Mouse (Mus musculus): Measurements from ENCODE around the gene Onecut1. TPM values are rescaled to one million over a fixed set of nuclear protein-coding genes. Genes with fewer than 3 reads are reported as not detected.

Onecut1 gene
- total and polyA plus RNA-seq, 3 experiments = not detected

DNA sequence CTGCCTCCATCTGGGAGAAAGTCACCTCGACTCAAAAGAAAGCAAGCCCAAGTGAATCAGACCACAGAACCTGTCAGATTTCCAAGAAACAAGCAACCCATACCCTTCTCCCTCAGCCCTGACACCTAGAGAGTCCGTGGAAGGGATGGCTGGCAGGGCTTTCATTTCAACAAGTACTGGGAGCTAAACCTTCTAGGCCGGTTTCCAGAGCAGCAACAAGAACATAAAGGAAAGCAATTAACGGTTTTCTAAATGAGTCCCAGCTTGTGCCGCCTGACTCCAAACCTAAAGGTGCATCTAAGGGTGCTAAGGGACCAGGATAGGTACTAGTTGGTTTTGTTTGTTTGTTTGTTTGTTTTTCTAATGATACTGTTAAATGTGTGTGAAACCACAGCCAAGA lies 10.1 kb upstream of the Onecut1 start:
- no peak overlapping the region for H3K4me2 ChIP-seq (ENCODE audit: insufficient read depth, low read depth, poor library complexity, severe bottlenecking)
- no peak for TF ChIP-seq ZMIZ1 (IDR thresholded peaks at IDR 0.05; ENCODE audit: low read depth, low read length)
- TF ChIP-seq ZNF384 (IDR thresholded peaks at IDR 0.05; ENCODE audit: low read depth, low read length) = no peak
- no peak for TF ChIP-seq POLR2A (IDR thresholded peaks at IDR 0.05; ENCODE audit: low read depth, low read length)
- no peak for TF ChIP-seq POLR2AphosphoS2 (IDR thresholded peaks at IDR 0.05; ENCODE audit: low read depth, low read length)
- TF ChIP-seq JUN (IDR thresholded peaks at IDR 0.05; ENCODE audit: insufficient read depth, low read depth, low read length) = no peak
- TF ChIP-seq ELF1 (IDR thresholded peaks at IDR 0.05; ENCODE audit: low read depth, low read length) = no peak
- no peak for TF ChIP-seq UBTF (IDR thresholded peaks at IDR 0.05; ENCODE audit: low read depth, low read length)
- TF ChIP-seq MXI1 (IDR thresholded peaks at IDR 0.05; ENCODE audit: low read depth, low read length) = no peak
- no peak for TF ChIP-seq MAX (IDR thresholded peaks at IDR 0.05; ENCODE audit: low read length)
- no peak for TF ChIP-seq TBP (conservative IDR thresholded peaks at IDR 0.05; ENCODE audit: low read depth, low read length)
- no peak for DNase-seq (ENCODE audit: extremely low read depth)
- dilution Hi-C loops (cut with MboI; ENCODE audit: extremely low pct_ligation_motif_present, extremely low pct_unique_long_range_greater_than_20kb, low sequenced_read_pairs) = no loop called here
- in situ Hi-C loops (cut with MboI; ENCODE audit: low pct_ligation_motif_present, low pct_unique_long_range_greater_than_20kb, low sequenced_read_pairs) = loop anchor here (25.0 kb wide), 1 partner anchor 314 kb away; no protein-coding TSS in a partner anchor
- H3K9ac ChIP-seq (ENCODE audit: insufficient read depth, low read depth) = no peak overlapping the region
- H3K27ac ChIP-seq (ENCODE audit: insufficient read depth, low read depth) = no peak overlapping the region
- H3K9me3 ChIP-seq (replicated peaks; ENCODE audit: low read length) = peaks cover 17% of the 10 kb centered on the region
- no peaks in the 10 kb centered on the region for H3K79me2 ChIP-seq (replicated peaks; ENCODE audit: control insufficient read depth, extremely low read depth, insufficient read depth, poor library complexity, severe bottlenecking)
- H3K36me3 ChIP-seq (replicated peaks in 1 of 2; ENCODE audit: control insufficient read depth in 1 of 2, insufficient read depth in 1 of 2, low read length in 1 of 2) = no peaks in the 10 kb centered on the region
- H3K4me1 ChIP-seq (ENCODE audit: control insufficient read depth in 1 of 2, insufficient read depth in 2 of 2) = no peaks in the 10 kb centered on the region
- H3K4me3 ChIP-seq (replicated peaks in 1 of 3; ENCODE audit: low read depth in 2 of 3, low read length in 2 of 3, poor library complexity in 1 of 3) = no peak overlapping the region
- H3K27me3 ChIP-seq (replicated peaks) = peaks cover 53% of the 10 kb centered on the region

DNA sequence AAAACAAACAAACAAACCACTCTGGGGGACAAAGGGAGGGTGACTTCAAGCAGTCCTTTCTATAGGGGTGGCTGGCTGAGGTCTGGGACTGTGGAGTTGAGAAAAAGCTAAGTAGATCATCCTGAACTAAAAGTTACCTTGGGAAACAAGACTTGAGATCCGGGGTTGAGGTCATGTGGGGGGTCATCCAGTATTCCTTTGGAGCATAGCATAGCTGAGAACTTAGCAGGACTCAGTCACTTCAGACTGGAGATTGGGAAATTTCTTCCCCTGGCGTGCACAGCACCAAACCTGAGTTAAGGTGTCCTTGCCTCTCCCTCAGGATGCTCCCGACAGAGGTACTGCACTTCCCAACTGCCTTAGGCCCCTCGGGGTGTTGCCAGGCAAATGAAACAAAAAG lies 9.4 kb upstream of the Onecut1 start:
- peaks cover 60% of the 10 kb centered on the region for H3K27me3 ChIP-seq (replicated peaks)
- TF ChIP-seq EP300 (IDR thresholded peaks at IDR 0.05; ENCODE audit: low read length) (no peak), ZMIZ1 (IDR thresholded peaks at IDR 0.05; ENCODE audit: low read depth, low read length) (no peak), HCFC1 (IDR thresholded peaks at IDR 0.05; ENCODE audit: low read depth, low read length) (no peak), PAX5 (IDR thresholded peaks at IDR 0.05; ENCODE audit: low read length) (no peak), ETS1 (conservative IDR thresholded peaks at IDR 0.05; ENCODE audit: low read depth, low read length) (no peak), E2F4 (IDR thresholded peaks at IDR 0.05; ENCODE audit: insufficient replicate concordance, low read depth, low read length) (no peak), TBP (conservative IDR thresholded peaks at IDR 0.05; ENCODE audit: low read depth, low read length) (no peak), ZNF384 (IDR thresholded peaks at IDR 0.05; ENCODE audit: low read depth, low read length) (no peak), GABPA (IDR thresholded peaks at IDR 0.05; ENCODE audit: insufficient replicate concordance, low read depth, low read length) (no peak), CHD2 (IDR thresholded peaks at IDR 0.05; ENCODE audit: low read length) (no peak), ZC3H11A (IDR thresholded peaks at IDR 0.05; ENCODE audit: low read depth, low read length) (no peak), USF2 (conservative IDR thresholded peaks at IDR 0.05; ENCODE audit: low read depth, low read length) (no peak), NRF1 (IDR thresholded peaks at IDR 0.05; ENCODE audit: low read depth, low read length) (no peak)
- in situ Hi-C loops (cut with MboI; ENCODE audit: low pct_ligation_motif_present, low pct_unique_long_range_greater_than_20kb, low sequenced_read_pairs) = loop anchor here (25.0 kb wide), 1 partner anchor 315 kb away; no protein-coding TSS in a partner anchor

More for the DNA sequence above, 9.4 kb upstream of the Onecut1 start:
- Histone ChIP-seq H3K36me3 (replicated peaks in 1 of 2; ENCODE audit: control insufficient read depth in 1 of 2, insufficient read depth in 1 of 2, low read length in 1 of 2) (no peaks in the 10 kb centered on the region), H3K27ac (ENCODE audit: insufficient read depth, low read depth) (no peak overlapping the region), H3K4me3 (replicated peaks in 1 of 3; ENCODE audit: low read depth in 2 of 3, low read length in 2 of 3, poor library complexity in 1 of 3) (no peak overlapping the region), H3K79me2 (replicated peaks; ENCODE audit: control insufficient read depth, extremely low read depth, insufficient read depth, poor library complexity, severe bottlenecking) (no peaks in the 10 kb centered on the region), H3K4me1 (ENCODE audit: control insufficient read depth in 1 of 2, insufficient read depth in 2 of 2) (no peaks in the 10 kb centered on the region), H3K9me3 (replicated peaks; ENCODE audit: low read length) (peaks cover 13% of the 10 kb centered on the region), H3K9ac (ENCODE audit: insufficient read depth, low read depth) (no peak overlapping the region), H3K4me2 (ENCODE audit: insufficient read depth, low read depth, poor library complexity, severe bottlenecking) (no peak overlapping the region)
- no peak for DNase-seq (ENCODE audit: extremely low read depth)
- dilution Hi-C loops (cut with MboI; ENCODE audit: extremely low pct_ligation_motif_present, extremely low pct_unique_long_range_greater_than_20kb, low sequenced_read_pairs) = no loop called here
